Mouse (Mus musculus): ENCODE measurements at regions not wholly inside any gene's neighbourhood (a gene's known extent, or its start where the extent isn't known, plus 50 kb on each side); places are given as distances from the start of the nearest gene placed in this dataset.
A peak's percentile ranks its signal among the peaks of the same experiment; 100 is the strongest.

GRCm38 (mm10) chr3:82620418-82621003 lies 72.6 kb upstream of the Npy2r start:
- TF ChIP-seq POLR2A (IDR thresholded peaks at IDR 0.05; ENCODE audit: borderline replicate concordance, extremely low read depth, insufficient read depth, insufficient read length, poor library complexity, severe bottlenecking) = no peak
- no peak for TF ChIP-seq CTCF (IDR thresholded peaks at IDR 0.05; ENCODE audit: borderline replicate concordance, extremely low read depth, insufficient read depth, insufficient read length)
- DNase-seq (ENCODE audit: low read depth) = peak; percentile 58

- peak; percentile 12 for DNase-seq (ENCODE audit: low read depth)
- TF ChIP-seq CTCF (IDR thresholded peaks at IDR 0.05; ENCODE audit: borderline replicate concordance, extremely low read depth, insufficient read depth, insufficient read length) (no peak), POLR2A (IDR thresholded peaks at IDR 0.05; ENCODE audit: borderline replicate concordance, extremely low read depth, insufficient read depth, insufficient read length, poor library complexity, severe bottlenecking) (no peak)
Observed at GRCm38 (mm10) chr3:82619371-82619770, 71.5 kb upstream of the Npy2r start.

- DNase-seq (ENCODE audit: low read depth) = no peak
- no peak for TF ChIP-seq POLR2A (IDR thresholded peaks at IDR 0.05; ENCODE audit: borderline replicate concordance, extremely low read depth, insufficient read depth, insufficient read length, poor library complexity, severe bottlenecking)
- no peak for TF ChIP-seq CTCF (IDR thresholded peaks at IDR 0.05; ENCODE audit: borderline replicate concordance, extremely low read depth, insufficient read depth, insufficient read length)
Observed at GRCm38 (mm10) chr3:82601880-82602279, 54.0 kb upstream of the Npy2r start.

- no peak for TF ChIP-seq CTCF (IDR thresholded peaks at IDR 0.05; ENCODE audit: borderline replicate concordance, extremely low read depth, insufficient read depth, insufficient read length)
- no peak for TF ChIP-seq POLR2A (IDR thresholded peaks at IDR 0.05; ENCODE audit: borderline replicate concordance, extremely low read depth, insufficient read depth, insufficient read length, poor library complexity, severe bottlenecking)
- peak; percentile 23 for DNase-seq (ENCODE audit: low read depth)
Observed at GRCm38 (mm10) chr3:82598656-82599055, 50.8 kb upstream of the Npy2r start.
